Mouse (Mus musculus): ENCODE measurements around the gene Tsx. TPM values are rescaled to one million over a fixed set of nuclear protein-coding genes. Genes with fewer than 3 reads are reported as not detected.

Tsx gene
- not detected in 2 replicates for polyA plus RNA-seq (2012; rRNA removed; ENCODE audit: low replicate concordance)

DNA sequence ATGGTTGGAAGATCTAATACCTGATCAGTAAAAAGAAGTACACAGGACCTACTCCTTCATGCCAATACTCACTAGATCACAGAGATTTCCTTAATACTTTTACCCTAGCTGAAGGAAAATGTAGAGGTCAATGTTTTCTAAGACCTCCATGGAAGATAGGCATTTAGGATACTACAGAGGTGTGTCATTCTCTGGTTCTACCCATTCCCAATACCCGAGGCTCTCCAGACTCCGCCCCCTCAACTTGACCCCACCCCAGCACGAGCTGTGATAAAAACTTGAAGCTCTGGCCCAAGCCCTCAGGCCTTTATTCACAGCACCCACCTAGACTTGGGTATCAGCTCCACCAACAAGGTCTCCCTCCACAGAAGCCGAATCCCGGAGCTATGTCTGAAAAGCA is at the start of gene Tsx:
Gene Tsx, plus strand, starts transcription at position 301 of the 400 bp plus-strand sequence.

DNA sequence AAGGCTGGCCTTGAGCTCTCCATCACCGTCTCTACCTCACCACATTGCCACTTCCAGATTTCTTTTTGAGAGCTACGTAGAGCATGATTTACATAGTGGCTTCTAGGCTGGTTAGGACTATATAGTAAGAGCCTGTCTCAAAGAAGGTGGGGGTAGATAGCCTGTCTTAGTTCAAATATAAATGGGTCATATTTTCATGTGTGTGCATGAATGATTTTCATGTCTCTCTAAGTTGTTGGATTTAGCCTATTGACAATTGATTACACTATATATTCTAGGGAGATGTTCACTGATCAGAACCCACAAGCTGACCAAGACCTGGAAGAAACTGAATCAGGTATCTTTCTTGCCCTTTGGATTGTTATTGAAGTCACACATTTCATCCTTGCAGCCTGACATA is 7.4 kb downstream of the Tsx start, which contains the start of gene Gm26992:
Gene Gm26992, plus strand, starts transcription at position 301 of the 400 bp plus-strand sequence.

Other genes with a start within 250 kb of the Tsx start
- gene Nap1l2, start 227.8 kb upstream of the Tsx start, polyA plus RNA-seq (2012; rRNA removed; ENCODE audit: low replicate concordance), result 0.04 TPM in 1 of 2 replicates, not detected in the other
- not detected in 2 replicates for gene Cdx4, start 93.1 kb upstream of the Tsx start, polyA plus RNA-seq (2012; rRNA removed; ENCODE audit: low replicate concordance)
- 0.05 and 0.06 TPM in 2 replicates for gene Chic1, start 58.0 kb upstream of the Tsx start, polyA plus RNA-seq (2012; rRNA removed; ENCODE audit: low replicate concordance)
- gene Gm26992, start 7.5 kb downstream of the Tsx start, polyA plus RNA-seq (2012; rRNA removed; ENCODE audit: low replicate concordance), result not detected in 2 replicates
- not detected in 2 replicates for gene Zcchc13, start 216.1 kb downstream of the Tsx start, polyA plus RNA-seq (2012; rRNA removed; ENCODE audit: low replicate concordance)

Data from duodenum, adult 2 months (tissue).